Mouse (Mus musculus) myocyte (in vitro differentiated cells): Measurements from ENCODE around the gene Ankmy2. TPM values are rescaled to one million over a fixed set of nuclear protein-coding genes. Genes with fewer than 3 reads are reported as not detected.

Experiments used
- H3K27me3 ChIP-seq: one replicate; pipeline ENCODE4 v1.6.1; 2011; ENCODE audit not compliant: control insufficient read depth, insufficient read depth, insufficient read length
- H3K36me3 ChIP-seq: one replicate; pipeline ENCODE4 v1.6.1; 2011; ENCODE audit not compliant: control insufficient read depth, insufficient read depth
- H3K4me2 ChIP-seq: one replicate; pipeline ENCODE4 v1.6.1; 2011; ENCODE audit warnings: low read depth, control low read depth
- H3K4me3 ChIP-seq: one replicate; pipeline ENCODE4 v1.5.1; 2011; ENCODE audit warnings: mild to moderate bottlenecking, control low read depth, moderate library complexity
- H3K79me2 ChIP-seq: one replicate; pipeline ENCODE4 v1.6.1; 2011; ENCODE audit not compliant: control insufficient read depth, insufficient read depth
- H3ac ChIP-seq: one replicate; pipeline ENCODE4 v1.6.1; 2011; ENCODE audit not compliant: control insufficient read depth, insufficient read length
- CEBPB ChIP-seq: IDR thresholded peaks from 2 replicates; pipeline ENCODE4 v1.6.1; 2011; ENCODE audit warnings: mild to moderate bottlenecking, moderate library complexity; ENCODE audit not compliant: poor library complexity, insufficient read depth, severe bottlenecking
- E2F4 ChIP-seq: IDR thresholded peaks from one replicate; pipeline ENCODE4 v1.6.1; 2011; ENCODE audit warnings: mild to moderate bottlenecking, control low read depth, moderate library complexity; ENCODE audit not compliant: insufficient read depth
- MAX ChIP-seq: IDR thresholded peaks from one replicate; pipeline ENCODE4 v1.6.1; 2011; ENCODE audit warnings: low read depth, mild to moderate bottlenecking, control low read depth
- MYOD1 ChIP-seq, 3 experiments: IDR thresholded peaks; one replicate each; pipeline ENCODE4 v1.6.1; 2011; ENCODE audit warnings: control low read depth in 2 of 3, low read depth in 2 of 3, mild to moderate bottlenecking in 2 of 3, moderate library complexity in 1 of 3; ENCODE audit not compliant: insufficient read length in 2 of 3, control insufficient read depth in 1 of 3
- MYOG ChIP-seq, 3 experiments: IDR thresholded peaks; one replicate each; pipeline ENCODE4 v1.6.1; 2011; ENCODE audit warnings: control low read depth in 2 of 3, low read depth in 2 of 3, mild to moderate bottlenecking in 2 of 3; ENCODE audit not compliant: insufficient read length in 2 of 3, control insufficient read depth in 1 of 3, insufficient read depth in 1 of 3
- POLR2A ChIP-seq: IDR thresholded peaks from one replicate; pipeline ENCODE4 v1.6.1; 2011; ENCODE audit warnings: low read depth, mild to moderate bottlenecking, control low read depth, moderate library complexity; ENCODE audit not compliant: insufficient read length
- POLR2AphosphoS2 ChIP-seq: IDR thresholded peaks from one replicate; pipeline ENCODE4 v1.6.1; 2011; ENCODE audit warnings: low read depth, control low read depth; ENCODE audit not compliant: insufficient read length
- REST ChIP-seq: IDR thresholded peaks from one replicate; pipeline ENCODE4 v1.6.1; 2011; ENCODE audit warnings: mild to moderate bottlenecking, control low read depth, moderate library complexity; ENCODE audit not compliant: insufficient read depth, insufficient read length
- SRF ChIP-seq: IDR thresholded peaks from one replicate; pipeline ENCODE4 v1.6.1; 2011; ENCODE audit warnings: low read depth; ENCODE audit not compliant: control insufficient read depth, insufficient read length
- TCF12 ChIP-seq: IDR thresholded peaks from one replicate; pipeline ENCODE4 v1.6.1; 2011; ENCODE audit warnings: mild to moderate bottlenecking, control low read depth; ENCODE audit not compliant: poor library complexity, insufficient read depth, severe bottlenecking
- TCF3 ChIP-seq: IDR thresholded peaks from one replicate; pipeline ENCODE4 v1.6.1; 2011; ENCODE audit warnings: low read depth, control low read depth; ENCODE audit not compliant: insufficient read length
- USF1 ChIP-seq: IDR thresholded peaks from one replicate; pipeline ENCODE4 v1.6.1; 2011; ENCODE audit warnings: low read depth, mild to moderate bottlenecking, control low read depth, moderate library complexity
- polyA plus RNA-seq: library from polyadenylated mRNA; unstranded; fragments of >200 nt; fragmentation: generic; extraction: Trizol; gene quantifications from one replicate; pipeline ENCODE4 v1.2.1, GENCODE M21; 2012; ENCODE audit warnings: missing spikeins

Ankmy2 gene
- polyA plus RNA-seq, 1 experiment: 8.5 TPM

GRCm38 (mm10) chr12:36133547-36133946 is 23.4 kb upstream of the Ankmy2 start:
- Histone ChIP-seq H3K79me2 (peaks cover 38% of the 10 kb centered on the region), H3K36me3 (peaks cover 27% of the 10 kb centered on the region)
- TF ChIP-seq SRF (no peak), TCF3 (no peak), POLR2A (no peak), POLR2AphosphoS2 (no peak), TCF12 (no peak), MAX (no peak), REST (no peak), MYOD1 (IDR thresholded peaks at IDR 0.05; ENCODE audit: control insufficient read depth in 1 of 3, insufficient read length in 2 of 3, low read depth in 2 of 3) (no peak), CEBPB (no peak), E2F4 (no peak), USF1 (no peak), MYOG (IDR thresholded peaks at IDR 0.05; ENCODE audit: control insufficient read depth in 1 of 3, insufficient read depth in 1 of 3, insufficient read length in 2 of 3, low read depth in 2 of 3) (no peak)

GRCm38 (mm10) chr12:36134111-36134510 is 22.8 kb upstream of the Ankmy2 start:
- peaks cover 21% of the 10 kb centered on the region for H3K36me3 ChIP-seq
- H3K4me2 ChIP-seq: no peak overlapping the region
- no peak overlapping the region for H3ac ChIP-seq
- no peak overlapping the region for H3K4me3 ChIP-seq
- H3K79me2 ChIP-seq: peaks cover 38% of the 10 kb centered on the region
- no peaks in the 10 kb centered on the region for H3K27me3 ChIP-seq
- TF ChIP-seq POLR2A (no peak), POLR2AphosphoS2 (no peak), MYOD1 (IDR thresholded peaks at IDR 0.05; ENCODE audit: control insufficient read depth in 1 of 3, insufficient read length in 2 of 3, low read depth in 2 of 3) (no peak), SRF (no peak), TCF12 (no peak), REST (no peak), E2F4 (no peak), MAX (no peak), CEBPB (no peak), USF1 (no peak)

More at GRCm38 (mm10) chr12:36133547-36133946, 23.4 kb upstream of the Ankmy2 start:
- Histone ChIP-seq H3K27me3 (no peaks in the 10 kb centered on the region), H3ac (no peak overlapping the region), H3K4me2 (no peak overlapping the region), H3K4me3 (no peak overlapping the region)

GRCm38 (mm10) chr12:36135409-36135808 is 21.5 kb upstream of the Ankmy2 start:
- peaks cover 47% of the 10 kb centered on the region for H3K79me2 ChIP-seq
- H3K4me2 ChIP-seq: no peak overlapping the region
- H3ac ChIP-seq: no peak overlapping the region
- no peak overlapping the region for H3K4me3 ChIP-seq
- no peaks in the 10 kb centered on the region for H3K27me3 ChIP-seq
- peaks cover 14% of the 10 kb centered on the region for H3K36me3 ChIP-seq
- TF ChIP-seq TCF3 (no peak), POLR2AphosphoS2 (no peak), POLR2A (no peak), REST (no peak), CEBPB (no peak), TCF12 (no peak), SRF (no peak), MYOD1 (IDR thresholded peaks at IDR 0.05; ENCODE audit: control insufficient read depth in 1 of 3, insufficient read length in 2 of 3, low read depth in 2 of 3) (no peak), MYOG (IDR thresholded peaks at IDR 0.05; ENCODE audit: control insufficient read depth in 1 of 3, insufficient read depth in 1 of 3, insufficient read length in 2 of 3, low read depth in 2 of 3) (no peak), MAX (no peak), USF1 (no peak), E2F4 (no peak)

GRCm38 (mm10) chr12:36136285-36136684 is 20.6 kb upstream of the Ankmy2 start:
- H3K36me3 ChIP-seq: peaks cover 11% of the 10 kb centered on the region
- H3K27me3 ChIP-seq: no peaks in the 10 kb centered on the region
- H3K79me2 ChIP-seq: peaks cover 55% of the 10 kb centered on the region
- H3ac ChIP-seq: no peak overlapping the region
- H3K4me3 ChIP-seq: no peak overlapping the region
- TF ChIP-seq CEBPB (no peak), E2F4 (no peak), TCF3 (no peak), POLR2AphosphoS2 (no peak), TCF12 (no peak), POLR2A (no peak), SRF (no peak), MYOG (IDR thresholded peaks at IDR 0.05; ENCODE audit: control insufficient read depth in 1 of 3, insufficient read depth in 1 of 3, insufficient read length in 2 of 3, low read depth in 2 of 3) (no peak), MYOD1 (IDR thresholded peaks at IDR 0.05; ENCODE audit: control insufficient read depth in 1 of 3, insufficient read length in 2 of 3, low read depth in 2 of 3) (no peak), USF1 (no peak), MAX (no peak), REST (no peak)
- H3K4me2 ChIP-seq: no peak overlapping the region
